Mouse (Mus musculus) forebrain, embryonic 11.5 days (tissue): ENCODE results near the gene Arid4b. TPM values are rescaled to one million over a fixed set of nuclear protein-coding genes. Genes with fewer than 3 reads are reported as not detected.
"Not testable (repeated sequence)": the region's sequence is repeated elsewhere in the genome, so short reads cannot be mapped to it uniquely, and the experiment has no call there.

Experiments used
- ATAC-seq: fragments of 200-750 bp; cut with Nextera tagmentation; replicated peaks from 2 replicates; pipeline ENCODE4 v1.8.0; 2017; ENCODE audit warnings: moderate TSS enrichment; ENCODE audit not compliant: low FRiP score
- DNase-seq: peaks from one replicate; pipeline ENCODE4 v3.0.0-alpha.2; 2017; ENCODE audit warnings: low spot score
- H3K27ac ChIP-seq: fragments of 300-500 bp; sonication (generic); 2 replicates; pipeline ENCODE4 v1.5.1; 2014; ENCODE audit warnings: low read depth, low read length
- H3K27me3 ChIP-seq: fragments of 300-500 bp; sonication (generic); 2 replicates; pipeline ENCODE4 v1.6.1; 2014; ENCODE audit warnings: mild to moderate bottlenecking, low read length, mixed read lengths; ENCODE audit not compliant: control insufficient read depth, insufficient read depth
- H3K36me3 ChIP-seq: fragments of 300-500 bp; sonication (generic); 2 replicates; pipeline ENCODE4 v1.6.1; 2014; ENCODE audit warnings: mild to moderate bottlenecking, low read length, moderate library complexity, mixed read lengths; ENCODE audit not compliant: control insufficient read depth, insufficient read depth
- H3K4me1 ChIP-seq: fragments of 300-500 bp; sonication (generic); replicated peaks from 2 replicates; pipeline ENCODE4 v1.6.1; 2014; ENCODE audit warnings: low read length, mixed read lengths; ENCODE audit not compliant: control insufficient read depth, insufficient read depth
- H3K4me2 ChIP-seq: fragments of 300-500 bp; sonication (generic); 2 replicates; pipeline ENCODE4 v1.6.1; 2014; ENCODE audit warnings: low read depth, mild to moderate bottlenecking, low read length, moderate library complexity, mixed read lengths; ENCODE audit not compliant: severe bottlenecking
- H3K4me3 ChIP-seq: fragments of 300-500 bp; sonication (generic); 2 replicates; pipeline ENCODE4 v1.5.1; 2014; ENCODE audit warnings: low read depth, low read length
- H3K9ac ChIP-seq: fragments of 300-500 bp; sonication (generic); 2 replicates; pipeline ENCODE4 v1.6.1; 2014; ENCODE audit warnings: low read length
- H3K9me3 ChIP-seq: fragments of 300-500 bp; sonication (generic); 2 replicates; pipeline ENCODE4 v1.6.1; 2016; ENCODE audit warnings: low read length, mixed read lengths; ENCODE audit not compliant: control insufficient read depth
- WGBS: fragments of 180-500 bp; shearing (Covaris S2); extraction: QIAGEN DNeasy Blood & Tissue Kit; methylation state at CpG from one replicate; pipeline ENCODE4 v1.1.7; 2014; 5-methylcytosine and 5-hydroxymethylcytosine counted together
- polyA plus RNA-seq: library from polyadenylated mRNA; unstranded; fragments of >200 nt; fragmentation: Nextera tagmentation; extraction: Ambion mirVana; gene quantifications from 2 replicates; pipeline ENCODE4 v1.2.1, GENCODE M21; 2014

Gene Arid4b
- polyA plus RNA-seq, result 84.1 and 97.3 TPM in 2 replicates

GRCm38 (mm10) chr13:14063013-14063941 is at the start of gene Arid4b, which contains the start of gene Ggps1:
Gene Arid4b, plus strand, starts transcription at chr13:14063232.
Gene Ggps1, minus strand, starts transcription at chr13:14063488.
- WGBS, result under 1% methylated on average over 64 of the region's 64 CpGs
- H3K27me3 ChIP-seq, result no peaks in the 10 kb centered on the region
- H3K4me3 ChIP-seq, result peak within 1 kb of the TSS; percentile 99
- ATAC-seq (peak; percentile 97), DNase-seq (peak; percentile 96)
- H3K4me2 ChIP-seq, result peak within 1 kb of the TSS; percentile 71
- H3K4me1 ChIP-seq, result peaks cover 2% of the 10 kb centered on the region; the same call in 1 of the 2 replicates
- H3K36me3 ChIP-seq, result no peaks in the 10 kb centered on the region
- no peaks in the 10 kb centered on the region for H3K9me3 ChIP-seq
- H3K9ac ChIP-seq, result peak within 1 kb of the TSS; percentile 97
- peak within 1 kb of the TSS; percentile 97 for H3K27ac ChIP-seq

GRCm38 (mm10) chr13:14014001-14014400 is 49.0 kb upstream of the Arid4b start:
- DNase-seq (no peak), ATAC-seq (no peak)
- Histone ChIP-seq H3K36me3 (no peaks in the 10 kb centered on the region; the same call in 1 of the 2 replicates), H3K27ac (no peak overlapping the region), H3K4me3 (no peak overlapping the region), H3K9me3 (no peaks in the 10 kb centered on the region), H3K4me1 (no peaks in the 10 kb centered on the region), H3K27me3 (no peaks in the 10 kb centered on the region), H3K4me2 (no peak overlapping the region), H3K9ac (no peak overlapping the region)
- 97% methylated on average over 2 of the region's 2 CpGs for WGBS

GRCm38 (mm10) chr13:14014540-14014939 is 48.5 kb upstream of the Arid4b start:
- 93% methylated on average over 4 of the region's 4 CpGs for WGBS
- Histone ChIP-seq H3K4me3 (no peak overlapping the region), H3K4me2 (no peak overlapping the region), H3K4me1 (no peaks in the 10 kb centered on the region), H3K9me3 (no peaks in the 10 kb centered on the region), H3K27me3 (no peaks in the 10 kb centered on the region), H3K9ac (no peak overlapping the region), H3K27ac (no peak overlapping the region), H3K36me3 (peaks cover 2% of the 10 kb centered on the region; the same call in 1 of the 2 replicates)
- no peak for ATAC-seq
- DNase-seq, result no peak

- peaks cover 3% of the 10 kb centered on the region; the same call in 1 of the 2 replicates for H3K36me3 ChIP-seq
- no peak overlapping the region for H3K4me3 ChIP-seq
These were observed 47.4 kb upstream of the Arid4b start for GRCm38 (mm10) chr13:14015609-14016008.

GRCm38 (mm10) chr13:14018283-14018682 is 44.7 kb upstream of the Arid4b start:
- ATAC-seq (no peak), DNase-seq (no peak)
- Histone ChIP-seq H3K4me2 (no peak overlapping the region), H3K9me3 (no peaks in the 10 kb centered on the region), H3K4me3 (no peak overlapping the region), H3K9ac (no peak overlapping the region), H3K4me1 (no peaks in the 10 kb centered on the region), H3K27me3 (no peaks in the 10 kb centered on the region), H3K36me3 (peaks cover 3% of the 10 kb centered on the region; the same call in 1 of the 2 replicates), H3K27ac (no peak overlapping the region)

More at GRCm38 (mm10) chr13:14015609-14016008, 47.4 kb upstream of the Arid4b start:
- no peaks in the 10 kb centered on the region for H3K27me3 ChIP-seq
- 91% methylated on average over 6 of the region's 6 CpGs for WGBS
- no peak overlapping the region for H3K9ac ChIP-seq
- no peak overlapping the region for H3K27ac ChIP-seq
- H3K4me2 ChIP-seq, result no peak overlapping the region
- no peak for ATAC-seq
- no peak for DNase-seq
- H3K9me3 ChIP-seq, result no peaks in the 10 kb centered on the region
- H3K4me1 ChIP-seq, result no peaks in the 10 kb centered on the region

GRCm38 (mm10) chr13:14018852-14019251 is 44.2 kb upstream of the Arid4b start:
- 96% methylated on average over 3 of the region's 3 CpGs for WGBS
- H3K9ac ChIP-seq, result no peak overlapping the region
- H3K4me3 ChIP-seq, result no peak overlapping the region
- no peak for DNase-seq
- no peaks in the 10 kb centered on the region for H3K9me3 ChIP-seq
- H3K27ac ChIP-seq, result no peak overlapping the region
- ATAC-seq, result no peak
- H3K4me2 ChIP-seq, result no peak overlapping the region
- no peaks in the 10 kb centered on the region for H3K4me1 ChIP-seq
- H3K27me3 ChIP-seq, result no peaks in the 10 kb centered on the region
- H3K36me3 ChIP-seq, result peaks cover 3% of the 10 kb centered on the region; the same call in 1 of the 2 replicates

GRCm38 (mm10) chr13:14021417-14021816 is 41.6 kb upstream of the Arid4b start:
- H3K4me2 ChIP-seq, H3K4me3 ChIP-seq, H3K9ac ChIP-seq, H3K27me3 ChIP-seq, H3K9me3 ChIP-seq, DNase-seq, H3K4me1 ChIP-seq, H3K27ac ChIP-seq, ATAC-seq, H3K36me3 ChIP-seq: not testable (repeated sequence)
- 85% methylated on average over 7 of the region's 12 CpGs for WGBS

- 93% methylated on average over 6 of the region's 6 CpGs for WGBS
- Histone ChIP-seq H3K27ac (no peak overlapping the region), H3K4me3 (no peak overlapping the region), H3K27me3 (no peaks in the 10 kb centered on the region), H3K4me1 (no peaks in the 10 kb centered on the region), H3K36me3 (peaks cover 6% of the 10 kb centered on the region; the same call in 1 of the 2 replicates), H3K4me2 (no peak overlapping the region), H3K9ac (no peak overlapping the region), H3K9me3 (no peaks in the 10 kb centered on the region)
- ATAC-seq (no peak), DNase-seq (no peak)
These were observed 37.5 kb upstream of the Arid4b start for GRCm38 (mm10) chr13:14025554-14025953.
